Mouse (Mus musculus) c-Kit-positive CD71-positive TER-119-negative erythroid progenitor cells, embryonic 14.5 days (primary cell): ENCODE measurements at regions not wholly inside any gene's neighbourhood (a gene's known extent, or its start where the extent isn't known, plus 50 kb on each side); places are given as distances from the start of the nearest gene placed in this dataset.

Experiments
- DNase-seq: peaks from one replicate; pipeline ENCODE4 v3.0.0-alpha.2; 2013; ENCODE audit warnings: low read depth

DNA sequence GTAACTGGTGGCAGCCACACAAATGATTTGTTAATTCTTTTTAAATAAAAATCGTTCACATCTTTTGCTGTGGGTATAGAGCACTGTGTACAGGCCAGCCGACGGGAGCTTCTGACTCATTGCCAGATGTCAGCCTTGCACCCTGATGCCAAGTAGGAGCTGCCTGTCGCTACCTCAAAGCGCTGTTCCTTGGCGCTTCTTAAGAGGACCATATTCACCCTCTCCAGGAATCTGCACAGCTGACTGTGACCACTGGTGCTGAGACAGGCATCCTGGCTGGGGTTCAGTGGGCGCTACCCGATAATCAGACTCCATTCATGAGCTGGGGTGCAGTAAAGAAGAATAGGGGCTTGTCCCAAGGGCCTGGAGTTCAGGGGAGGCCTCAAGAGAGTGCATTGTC lies 51.0 kb upstream of the A530016L24Rik start:
- no peak for DNase-seq
